Mouse (Mus musculus): ENCODE data around the gene Cacna2d2. TPM values are rescaled to one million over a fixed set of nuclear protein-coding genes. Genes with fewer than 3 reads are reported as not detected.
"Not testable (repeated sequence)": the region's sequence is repeated elsewhere in the genome, so short reads cannot be mapped to it uniquely, and the experiment has no call there.

Gene Cacna2d2
- polyA plus RNA-seq, 1 experiment from 2014 or later, result 0.35 TPM

DNA sequence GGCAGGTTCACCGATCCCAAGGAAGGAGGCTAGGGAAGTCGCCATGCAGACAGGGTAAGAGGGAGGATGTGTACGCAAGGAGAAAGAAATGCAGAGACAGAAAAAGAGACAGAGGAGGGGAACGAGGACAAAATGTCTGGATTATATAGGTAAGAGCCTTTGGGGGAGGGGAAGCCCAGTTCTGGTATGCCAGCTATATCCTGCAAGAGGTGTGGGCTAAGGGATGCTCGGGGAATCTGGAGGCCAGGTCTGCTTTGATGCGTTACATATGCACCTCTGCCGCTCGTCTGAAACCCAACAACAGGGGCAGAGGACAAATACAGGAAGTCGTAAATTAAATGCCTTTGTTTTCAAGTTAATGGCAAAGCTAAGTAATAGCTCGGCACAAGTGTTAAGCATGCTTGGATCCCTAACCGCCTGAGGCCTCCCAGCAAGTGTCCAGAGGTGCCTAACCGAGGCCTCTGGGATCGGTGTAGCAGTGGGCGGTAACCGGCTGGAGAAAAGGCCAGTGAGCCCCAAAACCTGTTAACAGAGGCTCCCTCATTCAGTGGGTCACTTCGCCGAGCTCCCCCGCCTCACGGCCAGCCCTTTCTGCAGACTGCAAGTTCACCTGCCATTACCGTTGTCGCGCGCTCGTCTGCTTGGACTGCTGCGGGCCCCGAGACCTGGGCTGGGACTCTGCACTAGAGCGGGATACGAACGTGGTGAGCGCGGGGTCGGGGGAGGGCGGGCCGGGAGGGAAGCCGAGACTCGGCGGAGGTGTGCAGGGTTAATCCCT lies 154.3 kb downstream of the Cacna2d2 start:
- DNase-seq (ENCODE audit: low spot score), result peak; percentile 44

GRCm38 (mm10) chr9:107554319-107554825 lies 155.0 kb downstream of the Cacna2d2 start:
- DNase-seq (ENCODE audit: low spot score), result peak; percentile 99

DNA sequence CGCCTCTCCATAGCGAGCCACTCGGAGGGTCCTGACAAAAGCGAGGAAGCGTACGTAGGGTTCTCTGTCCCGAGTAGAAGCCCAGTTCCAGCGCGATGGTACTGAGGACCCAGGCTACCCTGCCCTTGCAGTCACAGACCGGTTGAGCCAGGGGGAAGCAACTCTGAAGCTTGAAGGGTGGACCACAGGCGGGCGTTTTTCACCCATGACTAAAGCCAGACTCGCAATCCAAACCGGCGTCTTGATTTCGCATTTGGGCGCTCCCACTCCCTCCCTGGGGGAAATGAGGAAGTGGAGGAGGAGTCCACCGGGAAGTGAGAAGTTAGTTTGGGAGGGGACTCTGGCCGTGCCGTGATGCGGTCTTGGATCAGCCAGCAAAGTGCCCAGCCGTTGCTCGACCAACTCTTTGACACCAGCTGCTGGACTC lies 155.6 kb downstream of the Cacna2d2 start:
- no peak for DNase-seq (ENCODE audit: low spot score)

DNA sequence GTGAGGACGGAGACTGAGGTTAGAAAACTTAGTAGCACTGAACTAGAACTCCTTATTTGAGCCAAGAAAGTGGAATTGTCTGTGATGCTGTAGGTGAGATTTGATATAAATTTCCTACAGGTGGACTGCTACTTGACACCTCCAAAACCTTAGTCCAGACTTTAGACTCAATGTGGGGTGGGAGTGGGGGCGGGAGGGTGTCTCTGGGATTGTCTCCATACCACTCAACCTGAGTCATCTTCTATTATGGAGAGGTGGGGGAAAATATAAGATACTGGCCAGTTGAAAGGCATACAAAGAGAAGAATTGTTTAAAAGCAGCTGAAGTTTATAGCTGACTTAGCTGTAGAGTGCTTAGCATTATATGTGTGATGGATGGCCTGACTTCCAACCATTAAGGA lies 156.3 kb downstream of the Cacna2d2 start:
- DNase-seq (ENCODE audit: low spot score), result no peak

- DNase-seq (ENCODE audit: low spot score), result no peak
Measured at GRCm38 (mm10) chr9:107556346-107556745, 156.9 kb downstream of the Cacna2d2 start.

DNA sequence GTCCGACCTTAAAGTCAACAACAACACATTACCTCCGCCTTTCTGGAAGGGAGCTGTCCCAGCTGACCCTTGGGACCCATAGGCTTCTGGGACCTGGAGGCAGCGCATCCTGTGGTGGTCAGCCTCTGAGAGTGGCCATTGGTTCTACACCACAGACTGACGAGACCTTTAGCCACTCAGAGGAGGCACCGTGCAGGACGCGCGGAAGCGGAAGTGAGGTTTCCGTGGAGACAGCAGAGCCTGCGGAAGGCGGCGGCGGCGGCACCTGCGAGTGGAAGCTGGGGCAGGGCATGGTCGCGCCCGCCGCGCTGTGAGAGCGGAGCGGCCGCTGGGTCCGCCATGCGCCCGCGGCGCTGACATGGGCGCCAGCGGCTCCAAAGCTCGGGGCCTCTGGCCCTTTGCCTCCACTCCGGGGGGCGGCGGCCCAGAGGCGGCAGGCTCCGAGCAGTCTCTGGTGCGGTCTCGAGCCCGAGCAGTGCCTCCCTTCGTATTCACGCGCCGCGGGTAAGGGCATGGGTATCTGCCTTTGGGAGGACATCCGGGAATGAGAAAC lies 163.7 kb downstream of the Cacna2d2 start, which contains the start of gene Tusc2:
TSS of gene Tusc2 (plus strand) at position 227 of the 553 bp plus-strand sequence.
- peak; percentile 92 for DNase-seq (ENCODE audit: low spot score)

DNA sequence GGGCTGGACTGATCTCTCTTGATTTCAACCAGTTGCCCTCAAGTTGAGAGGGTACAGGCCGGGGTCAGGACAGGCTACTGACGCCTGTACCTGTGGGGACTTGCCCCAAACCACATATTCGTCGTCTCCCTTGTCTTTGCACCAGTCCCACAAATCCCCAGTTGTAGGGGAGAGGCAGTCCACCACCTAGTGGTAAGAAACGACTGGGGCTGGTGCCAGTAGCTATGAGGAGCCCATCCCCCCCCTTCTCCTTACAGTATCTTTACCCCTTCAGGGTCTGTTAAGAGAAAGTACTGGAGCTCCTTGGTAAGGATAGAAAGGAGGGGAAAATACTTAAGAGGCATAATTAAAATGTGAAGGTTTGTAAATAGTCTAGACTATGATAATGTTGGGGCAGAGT lies 166.1 kb downstream of the Cacna2d2 start:
- DNase-seq (ENCODE audit: low spot score), result peak; percentile 44

- DNase-seq (ENCODE audit: low spot score), result peak; percentile 69
Measured at GRCm38 (mm10) chr9:107566041-107566709, 166.8 kb downstream of the Cacna2d2 start.

DNA sequence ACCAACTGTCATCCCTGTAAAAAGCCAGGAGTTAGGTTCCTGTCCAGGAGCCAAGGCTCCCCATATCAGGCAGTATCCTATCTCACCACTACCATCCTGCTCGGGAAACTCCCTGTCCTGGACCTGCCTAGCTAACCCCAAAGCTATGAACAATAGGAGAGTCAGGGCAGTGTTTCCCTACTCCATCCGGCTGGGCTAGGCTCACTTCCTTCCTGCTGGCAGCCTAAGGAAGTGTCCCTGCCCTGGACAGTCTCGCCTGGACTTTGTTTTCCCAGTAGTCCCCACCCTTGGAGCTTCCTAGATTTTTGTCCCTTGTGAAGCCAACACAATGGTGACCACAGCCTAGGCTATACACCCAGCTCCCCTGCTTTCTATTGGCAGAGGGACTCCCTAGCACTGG lies 167.4 kb downstream of the Cacna2d2 start:
- DNase-seq (ENCODE audit: low spot score), result no peak

DNA sequence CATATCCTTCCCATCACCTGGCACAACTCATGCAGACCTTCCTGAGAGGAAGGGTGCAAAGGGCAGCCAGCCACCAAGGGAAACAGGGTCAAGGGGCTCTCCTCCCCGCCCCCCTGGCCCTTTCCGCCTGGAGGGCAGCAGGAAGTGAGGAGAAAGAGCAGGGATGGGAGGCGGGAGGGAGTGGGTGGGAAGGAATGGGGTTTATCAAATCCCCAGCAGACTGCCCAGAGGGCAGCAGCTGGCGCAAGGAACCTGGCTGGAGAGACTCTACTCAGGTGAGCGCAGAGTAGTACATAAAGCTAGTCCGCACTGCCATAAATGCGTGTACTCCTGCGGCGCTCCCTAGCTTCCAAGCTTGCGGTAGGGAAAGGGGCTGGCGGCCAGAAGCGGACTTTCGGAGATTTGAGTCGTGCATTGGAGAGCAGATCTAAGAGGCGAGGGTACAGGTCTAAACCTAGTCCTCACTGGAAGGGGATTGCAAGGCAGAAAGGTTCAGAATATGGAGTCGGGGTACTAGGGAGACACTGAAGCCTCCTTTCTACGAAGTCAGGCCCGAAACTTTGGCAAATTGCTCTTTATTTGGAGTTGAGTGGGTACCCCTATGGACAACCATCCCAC lies 168.4 kb downstream of the Cacna2d2 start, which contains the start of gene Hyal2:
TSS of gene Hyal2 (plus strand) at position 244 of the 618 bp plus-strand sequence.
- DNase-seq (ENCODE audit: low spot score), result no peak

GRCm38 (mm10) chr9:107568331-107569261 lies 169.2 kb downstream of the Cacna2d2 start:
- peak; percentile 84 for DNase-seq (ENCODE audit: low spot score)

GRCm38 (mm10) chr9:107569270-107569669 lies 169.9 kb downstream of the Cacna2d2 start:
- DNase-seq (ENCODE audit: low spot score), result no peak

- no peak for DNase-seq (ENCODE audit: low spot score)
Measured at GRCm38 (mm10) chr9:107570016-107570415, 170.6 kb downstream of the Cacna2d2 start.

- no peak for DNase-seq (ENCODE audit: low spot score)
Measured at GRCm38 (mm10) chr9:107570845-107571244, 171.4 kb downstream of the Cacna2d2 start.

DNA sequence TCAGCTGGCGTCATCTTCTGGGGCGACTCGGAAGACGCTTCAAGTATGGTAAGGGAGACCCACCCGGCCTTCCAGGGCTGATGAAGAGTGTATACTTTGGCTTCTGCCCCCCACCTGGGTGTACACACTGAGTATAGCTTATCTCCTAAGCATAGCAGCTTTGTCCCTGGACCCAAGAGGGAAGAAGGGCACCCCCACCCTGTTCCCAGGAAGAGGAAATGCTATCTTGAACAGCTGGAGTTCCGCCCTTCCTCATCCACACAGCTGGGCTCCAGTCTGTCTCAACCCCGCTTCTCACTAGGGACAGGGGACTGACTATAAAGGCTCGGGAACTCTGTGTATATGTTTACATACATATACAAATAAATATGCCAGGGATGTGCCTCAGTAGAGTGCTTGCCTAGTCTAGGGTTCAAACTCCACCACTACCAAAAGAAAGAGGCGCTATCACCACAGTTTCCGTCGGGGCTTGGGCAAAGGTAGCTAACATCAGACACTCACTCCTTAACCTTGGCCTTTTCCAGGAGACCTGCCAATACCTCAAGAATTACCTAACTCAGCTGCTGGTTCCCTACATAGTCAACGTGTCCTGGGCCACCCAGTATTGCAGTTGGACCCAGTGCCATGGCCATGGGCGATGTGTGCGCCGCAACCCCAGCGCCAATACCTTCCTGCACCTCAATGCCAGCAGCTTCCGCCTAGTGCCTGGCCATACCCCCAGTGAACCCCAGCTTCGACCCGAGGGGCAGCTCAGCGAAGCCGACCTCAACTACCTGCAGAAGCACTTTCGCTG lies 172.3 kb downstream of the Cacna2d2 start:
- no peak for DNase-seq (ENCODE audit: low spot score)

DNA sequence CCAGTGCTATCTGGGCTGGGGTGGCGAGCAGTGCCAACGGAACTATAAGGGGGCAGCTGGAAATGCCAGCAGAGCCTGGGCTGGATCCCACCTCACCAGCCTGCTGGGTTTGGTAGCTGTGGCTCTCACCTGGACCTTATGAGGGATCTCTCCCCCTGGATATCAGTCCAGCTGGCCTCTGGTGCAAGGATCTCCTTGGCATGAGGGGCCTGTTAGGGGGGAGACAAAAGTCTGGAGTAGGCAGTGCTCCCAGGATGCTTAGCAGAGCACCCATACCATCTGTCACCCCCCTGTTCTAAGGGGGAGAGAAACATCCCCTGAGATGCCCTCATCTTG lies 172.9 kb downstream of the Cacna2d2 start:
- DNase-seq (ENCODE audit: low spot score), result no peak

GRCm38 (mm10) chr9:107573774-107574173 lies 174.4 kb downstream of the Cacna2d2 start:
- DNase-seq (ENCODE audit: low spot score), result not testable (repeated sequence)

GRCm38 (mm10) chr9:107575579-107576356 lies 176.4 kb downstream of the Cacna2d2 start:
- no peak for DNase-seq (ENCODE audit: low spot score)
